Mouse (Mus musculus): Measurements from ENCODE around the gene Maged1. TPM values are rescaled to one million over a fixed set of nuclear protein-coding genes. Genes with fewer than 3 reads are reported as not detected.

Gene Maged1
- total and polyA plus RNA-seq, 3 experiments: 57.7 to 94.7 (median 81.6) TPM

- Histone ChIP-seq H3K79me2 (replicated peaks; ENCODE audit: control insufficient read depth, extremely low read depth, insufficient read depth, poor library complexity, severe bottlenecking) (peaks cover 3% of the 10 kb centered on the region), H3K27me3 (replicated peaks) (no peaks in the 10 kb centered on the region), H3K27ac (ENCODE audit: insufficient read depth, low read depth) (0 out of 2 replicates have a peak overlapping the region, but pooled peaks have one; percentile 26), H3K4me2 (ENCODE audit: insufficient read depth, low read depth, poor library complexity, severe bottlenecking) (peak overlapping the region; percentile 25; the same call in 1 of the 2 replicates), H3K9ac (ENCODE audit: insufficient read depth, low read depth) (peak overlapping the region; percentile 76), H3K4me3 (replicated peaks in 1 of 3; ENCODE audit: low read depth in 2 of 3, low read length in 2 of 3, poor library complexity in 1 of 3) (peak overlapping the region; percentile 53 to 79 (median 73)), H3K9me3 (replicated peaks; ENCODE audit: low read length) (no peaks in the 10 kb centered on the region), H3K4me1 (ENCODE audit: control insufficient read depth in 1 of 2, insufficient read depth in 2 of 2) (peaks cover 2 to 15% of the 10 kb centered on the region in 2 experiments; a peak in 2 of 4 replicates), H3K36me3 (replicated peaks in 1 of 2; ENCODE audit: control insufficient read depth in 1 of 2, insufficient read depth in 1 of 2, low read length in 1 of 2) (peaks cover 35 to 45% of the 10 kb centered on the region in 2 experiments)
- peak; percentile 61 for DNase-seq (ENCODE audit: extremely low read depth)
- TF ChIP-seq BHLHE40 (IDR thresholded peaks at IDR 0.05; ENCODE audit: low read depth, low read length) (no peak), CHD2 (IDR thresholded peaks at IDR 0.05; ENCODE audit: low read length) (peak; percentile 72; the same call in 1 of the 2 replicates), POLR2A (IDR thresholded peaks at IDR 0.05; ENCODE audit: low read depth, low read length) (peak; percentile 17; the same call in 1 of the 2 replicates), EP300 (IDR thresholded peaks at IDR 0.05; ENCODE audit: low read length) (no peak), MAZ (IDR thresholded peaks at IDR 0.05; ENCODE audit: low read depth, low read length) (peak; percentile 30; the same call in 1 of the 2 replicates), UBTF (IDR thresholded peaks at IDR 0.05; ENCODE audit: low read depth, low read length) (no peak), ZNF384 (IDR thresholded peaks at IDR 0.05; ENCODE audit: low read depth, low read length) (peak; percentile 27; the same call in 1 of the 2 replicates), MXI1 (IDR thresholded peaks at IDR 0.05; ENCODE audit: low read depth, low read length) (no peak), ETS1 (conservative IDR thresholded peaks at IDR 0.05; ENCODE audit: low read depth, low read length) (no peak), MYC (IDR thresholded peaks at IDR 0.05; ENCODE audit: low read depth, low read length) (no peak)
- in situ Hi-C loops (cut with MboI; ENCODE audit: low pct_ligation_motif_present, low pct_unique_long_range_greater_than_20kb, low sequenced_read_pairs): loop anchor here (25.0 kb wide), 1 partner anchor 253 kb away; no protein-coding TSS in a partner anchor
- dilution Hi-C loops (cut with MboI; ENCODE audit: extremely low pct_ligation_motif_present, extremely low pct_unique_long_range_greater_than_20kb, low sequenced_read_pairs): no loop called here
Observed at GRCm38 (mm10) chrX:94540341-94541201, 1.4 kb downstream of the Maged1 start.

GRCm38 (mm10) chrX:94534346-94534745 is 7.6 kb downstream of the Maged1 start:
- Histone ChIP-seq H3K36me3 (replicated peaks in 1 of 2; ENCODE audit: control insufficient read depth in 1 of 2, insufficient read depth in 1 of 2, low read length in 1 of 2) (peaks cover 31 to 43% of the 10 kb centered on the region in 2 experiments), H3K9ac (ENCODE audit: insufficient read depth, low read depth) (no peak overlapping the region), H3K79me2 (replicated peaks; ENCODE audit: control insufficient read depth, extremely low read depth, insufficient read depth, poor library complexity, severe bottlenecking) (no peaks in the 10 kb centered on the region), H3K4me3 (replicated peaks in 1 of 3; ENCODE audit: low read depth in 2 of 3, low read length in 2 of 3, poor library complexity in 1 of 3) (no peak overlapping the region), H3K4me1 (ENCODE audit: control insufficient read depth in 1 of 2, insufficient read depth in 2 of 2) (no peaks in the 10 kb centered on the region), H3K27me3 (replicated peaks) (no peaks in the 10 kb centered on the region), H3K4me2 (ENCODE audit: insufficient read depth, low read depth, poor library complexity, severe bottlenecking) (no peak overlapping the region), H3K9me3 (replicated peaks; ENCODE audit: low read length) (no peaks in the 10 kb centered on the region), H3K27ac (ENCODE audit: insufficient read depth, low read depth) (no peak overlapping the region)
- DNase-seq (ENCODE audit: extremely low read depth): no peak
- in situ Hi-C loops (cut with MboI; ENCODE audit: low pct_ligation_motif_present, low pct_unique_long_range_greater_than_20kb, low sequenced_read_pairs) (loop anchor here (25.0 kb wide), 1 partner anchor 247 kb away; no protein-coding TSS in a partner anchor), dilution Hi-C loops (cut with MboI; ENCODE audit: extremely low pct_ligation_motif_present, extremely low pct_unique_long_range_greater_than_20kb, low sequenced_read_pairs) (no loop called here)
- TF ChIP-seq MAX (IDR thresholded peaks at IDR 0.05; ENCODE audit: low read length): no peak

- no peaks in the 10 kb centered on the region for H3K79me2 ChIP-seq (replicated peaks; ENCODE audit: control insufficient read depth, extremely low read depth, insufficient read depth, poor library complexity, severe bottlenecking)
- no peak for DNase-seq (ENCODE audit: extremely low read depth)
- TF ChIP-seq UBTF (IDR thresholded peaks at IDR 0.05; ENCODE audit: low read depth, low read length) (no peak), NELFE (IDR thresholded peaks at IDR 0.05; ENCODE audit: low read depth, low read length) (no peak), MYC (IDR thresholded peaks at IDR 0.05; ENCODE audit: low read depth, low read length) (no peak)
- no peaks in the 10 kb centered on the region for H3K4me1 ChIP-seq (ENCODE audit: control insufficient read depth in 1 of 2, insufficient read depth in 2 of 2)
- peaks cover 0 to 3% of the 10 kb centered on the region in 2 experiments for H3K36me3 ChIP-seq (replicated peaks in 1 of 2; ENCODE audit: control insufficient read depth in 1 of 2, insufficient read depth in 1 of 2, low read length in 1 of 2)
- H3K27me3 ChIP-seq (replicated peaks): no peaks in the 10 kb centered on the region
- in situ Hi-C loops (cut with MboI; ENCODE audit: low pct_ligation_motif_present, low pct_unique_long_range_greater_than_20kb, low sequenced_read_pairs): loop anchor here (25.0 kb wide), 1 partner anchor 243 kb away; no protein-coding TSS in a partner anchor
- H3K4me2 ChIP-seq (ENCODE audit: insufficient read depth, low read depth, poor library complexity, severe bottlenecking): no peak overlapping the region
- H3K9ac ChIP-seq (ENCODE audit: insufficient read depth, low read depth): no peak overlapping the region
- H3K9me3 ChIP-seq (replicated peaks; ENCODE audit: low read length): no peaks in the 10 kb centered on the region
- no peak overlapping the region for H3K4me3 ChIP-seq (replicated peaks in 1 of 3; ENCODE audit: low read depth in 2 of 3, low read length in 2 of 3, poor library complexity in 1 of 3)
- no peak overlapping the region for H3K27ac ChIP-seq (ENCODE audit: insufficient read depth, low read depth)
- dilution Hi-C loops (cut with MboI; ENCODE audit: extremely low pct_ligation_motif_present, extremely low pct_unique_long_range_greater_than_20kb, low sequenced_read_pairs): no loop called here
Observed at GRCm38 (mm10) chrX:94530301-94530700, 11.6 kb downstream of the Maged1 start.

All from CH12.LX (cell line).